Mouse (Mus musculus) heart, postnatal 4 days (tissue): ENCODE measurements around the gene Rap1a. TPM values are rescaled to one million over a fixed set of nuclear protein-coding genes. Genes with fewer than 3 reads are reported as not detected.

Source experiments
- DNase-seq: peaks from one replicate; pipeline ENCODE4 v3.0.0; 2021
- total RNA-seq, 2 experiments: library from RNA; stranded (reverse); gene quantifications; 2 replicates each; pipeline ENCODE4 v1.2.3; 2021

Rap1a gene
- total RNA-seq, 2 experiments from 2014 or later: 131 to 134 TPM

GRCm38 (mm10) chr3:105806519-105807249 lies 5.5 kb upstream of the Rap1a start:
- DNase-seq: no peak

GRCm38 (mm10) chr3:105803600-105803999 lies 2.5 kb upstream of the Rap1a start:
- no peak for DNase-seq

- DNase-seq: peak; percentile 38
Measured at GRCm38 (mm10) chr3:105800675-105801190, 403 bp downstream of the Rap1a start.

- DNase-seq: no peak
Measured at GRCm38 (mm10) chr3:105800156-105800674, 921 bp downstream of the Rap1a start.

DNA sequence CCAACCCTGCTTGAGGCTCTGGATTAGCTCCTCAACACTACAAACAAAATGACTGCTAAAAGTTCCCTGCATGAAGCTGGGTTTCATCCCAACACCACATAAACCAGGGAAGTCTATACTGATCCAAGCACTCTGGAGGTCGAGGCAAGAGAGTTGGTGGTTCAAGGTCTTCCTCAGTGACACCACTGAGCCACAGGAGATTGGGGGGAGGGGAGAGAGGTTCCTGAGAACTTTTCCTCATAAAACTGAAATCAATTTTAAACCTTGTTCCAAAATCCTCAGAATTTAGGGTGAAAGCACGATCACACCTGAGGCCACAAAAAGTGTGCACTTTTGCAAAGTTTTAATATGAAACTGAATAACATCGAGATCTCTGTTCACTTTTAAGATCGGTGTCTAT lies 1.8 kb downstream of the Rap1a start:
- DNase-seq: no peak

GRCm38 (mm10) chr3:105798770-105799169 lies 2.4 kb downstream of the Rap1a start:
- no peak for DNase-seq

- DNase-seq: no peak
Measured at GRCm38 (mm10) chr3:105797427-105797826, 3.7 kb downstream of the Rap1a start.

DNA sequence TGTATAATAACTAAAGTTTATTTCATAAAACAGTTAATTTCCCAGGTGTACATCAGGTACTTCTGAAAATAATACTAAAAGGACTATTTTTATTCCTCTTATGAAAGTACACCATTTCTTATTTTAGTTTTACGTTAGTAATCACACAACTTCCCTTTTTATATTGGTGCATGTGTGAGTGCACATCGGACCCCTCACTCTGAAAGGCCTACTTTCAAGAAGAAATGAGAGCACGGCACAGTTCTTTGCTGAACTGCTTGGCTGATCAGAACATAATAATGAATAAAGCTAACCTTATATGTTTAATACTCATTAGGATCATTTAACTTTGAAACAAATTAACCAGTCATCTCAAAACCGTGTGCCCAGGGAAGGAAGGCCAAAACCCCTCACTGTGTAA lies 4.4 kb downstream of the Rap1a start:
- DNase-seq: no peak

DNA sequence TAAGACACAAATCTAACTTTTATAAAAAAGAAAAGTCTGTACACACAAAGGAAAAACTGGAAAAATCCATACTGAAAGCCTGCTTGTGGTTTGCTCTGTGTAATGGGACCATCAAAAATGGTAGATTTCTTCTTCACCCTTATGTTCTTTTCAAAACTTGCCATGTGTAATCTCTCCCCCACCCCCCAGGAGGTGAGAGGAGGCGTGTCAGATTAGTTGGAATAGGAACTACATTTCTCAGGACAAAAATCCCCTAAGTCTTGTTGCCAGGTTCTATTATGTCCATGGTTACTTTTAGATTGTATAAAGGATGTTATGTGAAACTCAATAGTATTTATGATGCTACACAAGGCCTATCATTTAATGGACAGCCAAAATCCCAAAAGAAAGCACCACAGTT lies 6.8 kb downstream of the Rap1a start:
- no peak for DNase-seq

DNA sequence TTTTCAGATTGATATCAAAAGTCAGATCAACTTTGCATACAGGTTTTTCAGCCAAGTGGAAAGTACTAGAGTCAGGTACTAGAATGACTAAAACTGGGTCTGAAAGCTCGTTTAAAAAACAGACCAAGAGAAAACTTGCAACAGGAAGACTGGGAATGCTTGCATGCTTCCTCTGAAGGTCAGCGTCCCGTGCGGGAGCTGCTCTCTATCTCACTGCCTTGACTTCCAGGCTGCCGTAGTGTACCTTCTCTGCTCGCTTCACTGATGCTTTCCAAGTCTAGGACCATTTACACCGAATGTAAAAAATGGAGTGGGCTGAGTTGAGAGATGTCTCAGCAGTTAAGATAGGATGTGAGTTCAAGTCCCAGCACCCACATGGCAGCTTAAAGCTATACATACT lies 8.8 kb downstream of the Rap1a start:
- no peak for DNase-seq

- DNase-seq: no peak
Measured at GRCm38 (mm10) chr3:105791129-105791528, 10.0 kb downstream of the Rap1a start.

GRCm38 (mm10) chr3:105790338-105790737 lies 10.8 kb downstream of the Rap1a start:
- no peak for DNase-seq

DNA sequence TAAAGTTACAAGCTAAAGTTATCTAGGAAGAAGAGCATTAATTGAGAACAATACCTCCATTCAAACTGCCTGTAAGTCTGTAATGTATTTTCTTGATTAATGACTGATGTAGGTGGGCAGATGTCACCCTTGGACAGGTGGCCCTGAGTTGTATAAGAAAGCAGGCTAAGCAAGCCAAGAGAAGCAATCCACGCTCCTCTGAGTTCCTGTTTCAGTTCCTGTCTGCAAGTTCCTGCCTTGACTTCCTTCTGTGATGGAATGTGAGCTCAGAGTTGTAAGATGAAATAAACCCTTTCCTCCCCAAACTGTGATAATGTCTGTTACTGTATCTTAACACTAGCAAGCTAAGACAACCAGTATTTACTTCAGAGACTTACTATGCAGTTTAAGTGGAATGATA lies 11.4 kb downstream of the Rap1a start:
- DNase-seq: no peak

GRCm38 (mm10) chr3:105787328-105787727 lies 13.8 kb downstream of the Rap1a start:
- no peak for DNase-seq

DNA sequence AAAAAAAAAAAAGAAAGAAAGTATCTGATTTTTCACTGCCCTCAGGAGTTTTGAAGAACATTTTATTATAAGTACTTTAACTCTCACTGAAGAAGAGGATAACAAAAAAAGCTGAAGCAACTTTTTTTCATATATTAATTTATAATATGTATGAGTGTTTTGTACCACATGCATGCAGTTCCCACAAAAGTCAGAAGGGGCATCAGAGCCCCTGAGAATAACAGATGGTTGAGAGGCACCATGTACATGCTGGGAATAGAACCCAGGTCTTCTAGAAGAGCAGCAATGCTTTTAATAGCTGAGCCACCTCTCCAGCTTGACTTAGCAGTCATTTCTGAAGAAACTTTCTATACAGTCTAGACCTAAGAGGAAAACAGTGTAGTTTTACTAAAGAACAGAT lies 15.3 kb downstream of the Rap1a start:
- no peak for DNase-seq

GRCm38 (mm10) chr3:105783809-105784208 lies 17.3 kb downstream of the Rap1a start:
- no peak for DNase-seq

DNA sequence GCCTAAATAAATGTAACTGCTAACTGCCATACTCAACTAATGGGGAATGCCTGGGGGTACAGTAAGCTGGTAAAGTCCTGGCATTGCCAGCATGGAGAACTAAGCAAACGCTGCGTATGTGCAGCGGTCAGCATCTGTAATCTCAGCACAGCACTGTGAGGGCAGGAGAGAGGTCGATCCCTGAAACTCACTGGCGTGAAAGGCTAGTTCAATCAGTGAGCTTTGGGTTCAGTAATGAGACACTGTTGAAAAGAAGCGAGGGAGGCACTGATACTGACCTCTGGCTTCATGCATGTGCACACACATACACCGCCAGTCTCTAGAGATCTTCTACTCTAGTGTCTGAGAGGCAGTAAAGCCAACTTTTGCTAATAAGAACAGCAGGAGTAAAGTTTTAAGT lies 18.7 kb downstream of the Rap1a start:
- DNase-seq: no peak

DNA sequence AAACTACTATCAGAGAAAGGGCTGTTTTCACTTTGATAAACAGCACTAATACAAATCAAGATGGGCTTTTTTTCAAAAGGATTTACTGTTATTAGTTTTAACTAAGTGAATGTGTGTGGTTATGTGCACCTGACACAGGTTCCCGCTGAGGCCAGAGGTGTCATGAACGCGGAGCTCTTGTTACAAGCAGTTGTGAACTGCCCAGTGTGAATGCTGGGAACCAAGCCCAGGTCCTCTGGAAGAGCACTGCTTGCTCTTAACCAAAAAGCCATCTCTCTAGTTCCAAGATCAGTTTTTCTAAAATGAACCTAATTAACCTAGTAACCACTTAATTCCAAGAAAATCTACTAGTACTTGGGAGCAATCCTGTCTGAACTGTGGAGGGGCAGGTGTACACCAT lies 23.1 kb downstream of the Rap1a start:
- no peak for DNase-seq

GRCm38 (mm10) chr3:105774496-105774895 lies 26.6 kb downstream of the Rap1a start:
- DNase-seq: no peak

DNA sequence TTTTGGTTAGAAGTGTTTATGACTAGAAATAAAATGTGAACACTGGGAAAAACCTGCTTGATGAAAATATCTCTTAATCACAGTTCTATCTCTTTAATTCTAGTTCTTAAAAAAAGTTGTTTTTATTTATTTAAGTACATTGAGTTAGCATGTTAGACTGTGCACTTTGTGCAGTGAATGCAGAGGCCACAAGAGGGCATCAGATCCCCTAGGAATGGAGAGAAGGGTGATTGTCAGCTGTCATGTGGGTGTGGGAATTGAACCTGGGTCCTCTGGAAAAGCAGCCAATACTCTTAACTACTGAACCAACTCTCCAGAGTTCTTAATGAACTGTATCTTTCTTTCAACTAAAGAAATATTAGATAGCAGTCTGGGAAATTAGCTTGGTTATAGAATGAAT lies 29.6 kb downstream of the Rap1a start:
- DNase-seq: peak; percentile 32

DNA sequence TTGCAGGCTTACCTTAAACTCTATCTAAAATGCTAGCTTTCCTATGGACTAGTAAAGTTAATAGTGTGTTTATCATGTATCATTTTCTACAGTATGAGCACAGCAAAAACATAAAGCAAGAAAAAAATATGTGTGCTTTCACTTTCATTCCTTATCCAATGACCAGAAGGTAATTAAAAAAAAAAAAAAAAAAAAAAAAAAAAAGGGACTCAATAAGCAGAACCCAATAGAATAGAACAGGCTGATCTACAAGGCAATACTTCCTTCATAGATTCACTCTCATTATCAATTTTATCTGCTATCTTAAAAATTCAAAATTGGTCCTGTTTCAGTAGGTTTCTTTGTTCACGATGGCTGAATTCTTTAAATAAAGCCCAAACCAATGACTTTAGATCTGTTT lies 30.3 kb downstream of the Rap1a start:
- DNase-seq: no peak

GRCm38 (mm10) chr3:105769380-105769779 lies 31.8 kb downstream of the Rap1a start:
- DNase-seq: no peak

DNA sequence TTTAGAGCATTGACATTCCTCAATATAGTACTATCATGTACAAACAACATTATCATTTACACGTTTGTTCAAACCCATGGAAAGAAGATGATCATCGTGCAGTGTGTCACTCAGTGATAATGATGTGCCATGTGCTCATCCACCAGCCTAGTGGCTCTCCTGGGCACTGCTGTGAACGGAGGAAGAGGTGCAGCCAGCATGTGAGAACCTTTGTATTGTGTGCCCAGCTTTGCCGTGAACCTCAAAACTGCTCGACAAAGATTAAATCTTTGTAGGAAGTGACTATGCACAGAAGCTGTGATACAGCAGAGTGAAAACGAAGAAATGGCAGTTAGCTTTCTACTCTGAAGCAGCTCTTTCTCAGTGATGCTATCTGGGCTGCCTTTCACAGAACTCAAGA lies 32.6 kb downstream of the Rap1a start:
- DNase-seq: no peak

- no peak for DNase-seq
Measured at GRCm38 (mm10) chr3:105763132-105763851, 37.8 kb downstream of the Rap1a start.
